Mouse (Mus musculus): Measurements from ENCODE around the gene Cd46. TPM values are rescaled to one million over a fixed set of nuclear protein-coding genes. Genes with fewer than 3 reads are reported as not detected.

Cd46 gene
- polyA plus RNA-seq, 1 experiment = 0.01 TPM

DNA sequence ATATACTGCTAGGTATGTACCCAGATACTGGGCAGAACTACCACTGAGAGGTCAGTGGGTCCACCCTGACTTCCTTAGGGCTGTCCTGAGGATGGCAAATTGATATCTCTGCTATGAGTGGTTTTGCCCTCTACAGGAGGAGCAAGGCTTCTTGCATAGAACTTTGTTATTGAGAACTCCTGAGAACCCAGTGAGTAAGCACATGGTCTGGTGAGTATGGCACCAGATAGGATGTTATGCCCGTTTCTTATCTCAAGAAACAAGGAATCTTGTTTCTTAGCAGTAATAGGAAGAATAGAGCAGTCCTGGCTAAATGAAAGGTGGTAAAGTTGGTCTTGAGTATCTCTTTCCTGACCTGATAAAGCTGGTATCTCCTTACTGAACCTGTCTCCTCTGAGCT, 59.3 kb downstream of the Cd46 start:
- no peak for TF ChIP-seq GATA1 (IDR thresholded peaks at IDR 0.05; ENCODE audit: low read length)

GRCm38 (mm10) chr1:195031786-195032185, 60.3 kb downstream of the Cd46 start:
- TF ChIP-seq GATA1 (IDR thresholded peaks at IDR 0.05; ENCODE audit: low read length) = no peak

DNA sequence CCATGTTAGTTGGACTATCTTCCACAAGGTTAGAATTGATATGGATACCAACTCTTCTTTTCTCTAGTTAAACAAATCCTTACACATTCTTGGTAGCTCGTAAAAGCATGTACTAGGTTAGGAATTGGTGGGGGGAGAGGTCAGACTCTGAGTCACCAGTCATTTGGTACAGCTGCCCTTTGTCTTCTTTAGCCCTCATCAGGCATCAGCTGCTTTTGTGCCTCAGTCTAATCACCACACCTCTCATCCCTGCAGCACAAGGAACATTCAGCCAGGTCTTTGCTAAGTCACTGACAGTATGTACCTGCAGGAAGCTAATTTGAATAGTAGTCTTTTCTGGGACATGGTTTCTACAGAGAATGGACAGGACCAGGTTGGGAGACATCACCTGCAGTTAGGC, 64.5 kb downstream of the Cd46 start:
- no peak for TF ChIP-seq GATA1 (IDR thresholded peaks at IDR 0.05; ENCODE audit: low read length)

GRCm38 (mm10) chr1:195023848-195024247, 68.2 kb downstream of the Cd46 start:
- TF ChIP-seq GATA1 (IDR thresholded peaks at IDR 0.05; ENCODE audit: low read length) = no peak

DNA sequence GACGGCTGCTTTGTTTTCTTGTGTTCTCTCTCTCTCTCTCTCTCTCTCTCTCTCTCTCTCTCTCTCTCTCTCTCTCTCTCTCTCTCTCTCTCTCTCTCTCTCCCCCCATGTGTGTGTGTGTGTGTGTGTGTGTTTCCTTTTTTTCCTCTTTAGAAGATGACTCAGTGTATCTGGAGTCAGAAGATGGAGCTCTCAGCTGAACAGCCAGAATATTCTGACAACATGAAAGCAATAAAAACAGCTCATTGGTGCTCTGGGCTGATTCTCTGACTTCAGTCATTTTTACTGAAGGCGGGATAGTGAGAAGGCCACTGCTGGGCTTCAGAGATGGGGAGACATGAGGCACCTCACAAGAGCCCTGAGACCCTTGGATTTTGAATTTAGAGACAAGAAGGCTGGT, 70.2 kb downstream of the Cd46 start:
- TF ChIP-seq GATA1 (IDR thresholded peaks at IDR 0.05; ENCODE audit: low read length) = no peak

DNA sequence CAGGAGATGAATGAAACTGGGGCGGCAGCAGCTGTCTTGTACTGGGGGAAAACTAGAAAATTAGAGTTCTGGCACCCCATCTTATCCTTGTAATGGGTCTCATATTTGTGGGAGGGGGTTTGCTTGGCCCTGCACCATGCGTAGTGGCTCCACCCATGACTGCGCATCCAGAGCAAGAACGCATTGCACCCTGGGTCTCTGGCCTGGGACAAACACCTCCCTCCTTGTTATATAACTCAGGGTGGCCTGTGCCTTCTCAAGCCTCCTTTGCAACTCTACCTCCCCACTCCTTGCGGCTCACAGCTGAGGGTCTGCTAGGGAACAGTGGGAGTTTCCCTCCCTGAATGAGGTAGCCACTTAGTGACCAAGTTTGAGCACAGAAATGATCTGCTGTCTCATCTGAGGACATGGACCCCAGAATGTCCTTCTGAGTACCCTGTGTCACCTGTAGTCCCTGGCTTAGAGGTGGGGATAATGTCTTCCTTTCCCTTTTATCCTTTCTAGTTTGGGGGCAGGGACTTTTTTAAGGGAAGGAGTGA, 72.9 kb downstream of the Cd46 start:
- TF ChIP-seq GATA1 (IDR thresholded peaks at IDR 0.05; ENCODE audit: low read length) = no peak

DNA sequence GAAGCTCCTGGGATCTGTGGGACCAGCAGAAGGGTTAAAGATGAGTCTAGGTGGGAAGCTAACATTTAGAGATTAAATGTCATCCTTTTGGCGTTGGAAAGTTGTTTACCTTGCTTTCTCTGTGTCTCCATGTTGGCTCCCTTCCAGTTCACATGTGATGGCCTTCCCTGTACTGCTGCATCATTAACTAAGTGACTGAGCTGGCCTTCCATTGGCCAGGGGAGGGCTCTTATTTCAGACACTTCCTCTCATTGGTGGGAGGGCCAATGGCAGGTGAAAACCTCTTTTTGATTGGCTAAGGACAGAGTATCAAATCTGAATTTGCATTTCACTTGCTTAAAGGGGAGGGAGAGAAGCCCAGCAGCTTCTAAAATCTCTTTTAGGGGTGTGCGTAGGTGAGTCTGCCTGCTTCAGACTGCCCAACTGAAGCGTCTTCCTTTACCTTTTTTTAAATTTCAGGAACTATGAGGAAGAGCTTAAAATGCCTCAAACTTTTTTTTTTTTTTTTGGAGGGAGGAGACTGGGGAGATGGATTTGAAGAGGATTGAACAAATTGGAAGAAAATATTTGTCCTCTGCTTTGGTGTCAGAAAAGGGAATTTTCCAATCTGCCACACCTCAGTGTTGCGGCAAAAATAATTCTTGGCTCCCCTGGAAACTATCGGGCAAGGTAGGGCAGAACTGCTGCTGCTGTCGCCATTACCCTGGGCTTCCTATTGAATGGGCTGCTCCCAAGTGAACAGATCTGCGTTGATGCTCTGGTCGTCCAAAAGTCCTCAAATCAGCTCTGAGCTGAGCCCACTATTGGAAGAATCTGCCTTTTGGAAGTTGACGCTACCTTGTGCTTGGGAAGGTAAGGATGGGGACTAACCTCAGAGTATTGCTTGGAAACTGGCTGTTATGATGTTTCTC, 73.7 kb downstream of the Cd46 start:
- TF ChIP-seq GATA1 (IDR thresholded peaks at IDR 0.05; ENCODE audit: low read length) = no peak

DNA sequence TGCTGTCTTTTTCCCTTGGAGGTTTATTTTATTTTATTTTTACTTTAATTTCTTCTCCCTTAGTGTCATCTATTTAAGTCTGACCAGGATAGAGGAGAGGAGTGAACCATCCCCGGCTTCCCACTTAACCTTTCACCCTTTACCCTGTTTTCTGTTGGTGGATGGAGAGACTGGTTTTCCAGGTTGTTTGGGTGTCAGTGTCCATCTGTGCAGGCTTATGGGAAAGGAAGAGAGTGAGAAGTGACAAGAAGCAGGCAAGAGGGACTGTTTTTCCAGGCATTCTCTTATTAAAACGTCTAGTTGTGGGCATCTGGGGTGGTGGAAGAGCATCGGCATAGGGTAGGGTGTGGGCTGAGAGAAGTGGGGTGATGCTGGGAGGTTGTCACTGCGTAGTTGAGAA, 74.4 kb downstream of the Cd46 start:
- TF ChIP-seq GATA1 (IDR thresholded peaks at IDR 0.05; ENCODE audit: low read length) = no peak

GRCm38 (mm10) chr1:195016811-195017501, 75.1 kb downstream of the Cd46 start:
- no peak for TF ChIP-seq GATA1 (IDR thresholded peaks at IDR 0.05; ENCODE audit: low read length)

GRCm38 (mm10) chr1:195015281-195015680, 76.8 kb downstream of the Cd46 start:
- no peak for TF ChIP-seq GATA1 (IDR thresholded peaks at IDR 0.05; ENCODE audit: low read length)

DNA sequence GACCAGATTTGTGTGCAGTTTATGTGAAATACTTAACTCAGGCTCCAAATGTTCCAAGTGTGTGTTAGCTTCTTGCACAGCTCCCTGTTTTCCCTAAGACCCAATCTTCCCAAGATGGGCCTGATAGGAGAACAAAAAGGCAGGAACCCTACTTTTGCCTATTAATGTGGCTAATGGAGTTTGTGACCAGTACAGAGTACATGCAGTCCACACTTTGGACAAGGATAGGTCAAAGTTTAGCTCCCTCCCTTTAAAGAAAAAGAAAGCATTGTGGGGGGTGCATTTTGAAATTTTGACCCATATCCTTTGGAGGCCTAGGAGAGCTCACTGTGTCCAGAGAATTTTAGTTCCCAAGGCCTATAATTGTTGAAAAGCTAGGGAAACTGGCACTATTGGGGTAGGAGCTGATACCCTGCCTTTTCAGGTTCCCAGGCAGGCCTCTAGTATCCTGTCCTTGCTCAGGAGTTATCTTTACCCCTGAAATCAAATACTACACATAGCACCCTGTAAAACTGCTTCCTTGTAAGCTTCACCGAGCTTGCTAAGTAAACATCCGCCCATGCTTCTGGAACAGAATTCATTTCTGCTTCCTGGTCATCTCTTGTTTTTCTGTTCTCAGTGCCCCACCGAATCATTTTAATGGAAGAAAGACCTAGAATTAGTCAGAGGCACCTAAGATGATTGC, 77.7 kb downstream of the Cd46 start:
- TF ChIP-seq GATA1 (IDR thresholded peaks at IDR 0.05; ENCODE audit: low read length) = no peak

- no peak for TF ChIP-seq GATA1 (IDR thresholded peaks at IDR 0.05; ENCODE audit: low read length)
These were observed 79.5 kb downstream of the Cd46 start for GRCm38 (mm10) chr1:195012531-195012930.

DNA sequence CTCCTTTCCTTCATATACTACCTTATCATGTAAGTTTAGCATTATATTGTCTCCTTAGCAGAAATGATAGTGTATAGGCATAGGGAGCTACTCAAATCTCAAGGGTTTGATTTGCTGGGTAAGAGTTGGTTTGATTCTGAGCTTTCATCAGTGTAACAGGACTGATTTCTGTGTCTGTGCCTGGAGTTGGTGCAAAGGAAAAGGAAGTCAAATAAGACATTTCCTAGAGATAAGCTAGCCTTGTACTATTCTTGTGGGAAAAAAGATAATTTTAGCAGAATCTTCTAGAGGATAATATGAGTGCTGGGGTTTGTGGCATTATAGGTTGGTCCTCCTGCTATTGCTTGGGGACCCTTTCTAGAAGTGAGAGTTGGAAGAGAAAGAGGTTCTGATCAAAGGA, 85.8 kb downstream of the Cd46 start:
- TF ChIP-seq GATA1 (IDR thresholded peaks at IDR 0.05; ENCODE audit: low read length) = no peak

DNA sequence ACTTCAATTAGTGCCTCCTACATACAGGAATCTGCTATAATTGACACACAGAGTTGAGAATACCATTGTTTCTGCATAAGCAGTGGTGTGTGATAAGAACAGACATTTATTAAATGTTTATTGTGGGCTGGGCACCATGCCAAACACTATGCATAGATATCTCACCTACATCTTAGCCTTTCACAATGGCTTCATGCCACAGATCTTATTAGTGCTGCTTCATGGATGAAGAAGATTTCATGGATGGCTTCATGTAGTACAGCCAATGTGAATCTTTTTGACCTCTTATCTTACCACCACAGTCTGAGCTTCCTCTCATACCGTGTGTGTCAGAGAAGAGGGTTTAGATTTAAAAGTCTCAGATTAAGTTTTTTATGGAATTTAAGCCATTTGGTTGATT, 87.9 kb downstream of the Cd46 start:
- no peak for TF ChIP-seq GATA1 (IDR thresholded peaks at IDR 0.05; ENCODE audit: low read length)

- no peak for TF ChIP-seq GATA1 (IDR thresholded peaks at IDR 0.05; ENCODE audit: low read length)
These were observed 88.7 kb downstream of the Cd46 start for GRCm38 (mm10) chr1:195003328-195003727.

- no peak for TF ChIP-seq GATA1 (IDR thresholded peaks at IDR 0.05; ENCODE audit: low read length)
These were observed 93.7 kb downstream of the Cd46 start for GRCm38 (mm10) chr1:194998396-194998795.

Measured in G1E-ER4 (cell line).